Mouse (Mus musculus): Measurements from ENCODE around the gene Unc93b1. TPM values are rescaled to one million over a fixed set of nuclear protein-coding genes. Genes with fewer than 3 reads are reported as not detected.

Gene Unc93b1
- polyA plus RNA-seq (2015; fragmentation: Nextera tagmentation; extraction: Ambion mirVana): 20.6 and 25.5 TPM in 2 replicates

DNA sequence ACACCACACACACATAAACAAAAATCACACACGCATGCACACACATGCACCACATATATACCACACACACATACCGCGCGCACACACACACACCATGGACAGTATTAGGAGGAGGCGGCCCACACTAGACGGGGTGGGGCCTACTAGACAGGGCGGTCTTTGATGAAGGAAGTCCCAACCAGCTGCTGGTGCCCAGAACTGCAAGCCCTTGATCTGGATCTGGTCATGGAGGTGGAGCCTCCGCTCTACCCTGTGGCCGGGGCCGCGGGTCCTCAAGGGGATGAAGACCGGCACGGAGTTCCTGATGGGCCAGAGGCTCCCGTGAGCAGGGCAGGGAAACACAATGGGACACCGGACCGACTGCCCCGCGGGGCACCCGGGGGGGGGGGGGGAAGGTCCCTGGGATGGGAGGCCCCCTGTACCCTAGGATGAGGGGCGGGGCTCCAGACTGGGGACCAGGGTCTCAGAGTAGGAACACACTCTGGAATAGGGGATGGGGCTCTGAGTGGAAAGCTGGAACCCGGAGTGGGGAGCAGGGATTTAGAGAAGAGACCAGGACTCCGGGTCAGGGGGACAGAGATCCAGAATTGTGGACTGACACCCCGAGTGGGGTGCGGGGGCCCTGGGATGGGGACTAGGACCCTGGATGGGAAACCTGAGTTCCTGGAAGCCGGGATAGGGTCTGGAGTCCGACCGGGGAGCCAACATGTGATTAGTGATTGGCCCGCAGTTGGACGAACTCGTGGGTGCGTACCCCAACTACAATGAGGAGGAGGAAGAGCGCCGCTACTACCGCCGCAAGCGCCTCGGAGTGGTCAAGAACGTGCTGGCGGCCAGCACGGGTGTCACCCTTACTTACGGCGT is at the start of gene Unc93b1:
Gene Unc93b1 (plus strand): TSS at position 155 of the 864 bp plus-strand sequence.

DNA sequence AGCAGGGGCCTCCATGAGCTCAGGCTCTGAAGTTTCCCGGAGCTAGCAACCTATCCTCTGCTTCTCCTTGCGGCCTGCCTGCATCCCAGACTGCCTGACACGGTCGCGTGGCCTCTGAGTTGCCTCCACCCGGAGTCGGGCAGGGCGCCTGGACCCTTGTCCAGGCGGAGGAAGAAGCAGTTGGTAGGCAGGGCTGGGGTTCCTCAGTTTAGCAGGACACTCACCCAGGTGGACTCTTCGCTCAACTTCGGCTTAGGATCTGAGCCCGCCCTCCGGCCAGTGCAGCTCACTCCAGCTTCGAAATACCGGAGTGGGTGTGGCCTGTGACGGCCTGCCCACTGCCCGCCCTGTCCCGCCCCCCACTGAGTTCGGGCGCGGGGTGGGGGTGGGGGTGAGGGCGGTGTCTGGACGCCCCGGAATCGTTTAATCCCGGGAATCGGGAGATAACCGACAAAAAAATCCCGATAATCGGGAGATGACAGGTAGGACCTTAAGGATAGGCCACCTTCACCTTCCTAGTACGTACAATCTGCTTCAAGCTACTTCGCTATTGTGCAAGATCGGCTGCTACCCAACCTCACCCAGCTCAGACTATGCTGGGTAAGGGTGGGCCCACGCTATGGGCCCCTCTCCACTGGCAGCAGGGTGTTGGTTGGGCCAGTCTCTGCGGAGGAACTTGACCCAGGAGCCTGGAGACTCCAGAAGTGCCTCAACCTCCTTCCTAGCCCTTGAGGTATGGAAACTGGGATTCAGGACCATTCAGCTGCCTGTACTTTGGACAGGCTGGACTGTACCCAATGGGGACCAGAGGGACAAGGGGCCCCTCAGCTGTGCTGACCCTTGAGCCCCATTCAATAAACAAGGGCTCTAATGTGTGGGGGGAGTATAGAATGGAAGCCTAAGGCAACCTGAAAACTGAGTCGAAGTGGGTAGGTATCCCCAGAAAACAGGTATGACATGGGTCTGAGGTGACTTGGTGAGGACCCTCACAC is 27.9 kb upstream of the Unc93b1 start, which contains the start of gene Tcirg1:
Gene Tcirg1 (minus strand): TSS at position 339 of the 992 bp plus-strand sequence.

DNA sequence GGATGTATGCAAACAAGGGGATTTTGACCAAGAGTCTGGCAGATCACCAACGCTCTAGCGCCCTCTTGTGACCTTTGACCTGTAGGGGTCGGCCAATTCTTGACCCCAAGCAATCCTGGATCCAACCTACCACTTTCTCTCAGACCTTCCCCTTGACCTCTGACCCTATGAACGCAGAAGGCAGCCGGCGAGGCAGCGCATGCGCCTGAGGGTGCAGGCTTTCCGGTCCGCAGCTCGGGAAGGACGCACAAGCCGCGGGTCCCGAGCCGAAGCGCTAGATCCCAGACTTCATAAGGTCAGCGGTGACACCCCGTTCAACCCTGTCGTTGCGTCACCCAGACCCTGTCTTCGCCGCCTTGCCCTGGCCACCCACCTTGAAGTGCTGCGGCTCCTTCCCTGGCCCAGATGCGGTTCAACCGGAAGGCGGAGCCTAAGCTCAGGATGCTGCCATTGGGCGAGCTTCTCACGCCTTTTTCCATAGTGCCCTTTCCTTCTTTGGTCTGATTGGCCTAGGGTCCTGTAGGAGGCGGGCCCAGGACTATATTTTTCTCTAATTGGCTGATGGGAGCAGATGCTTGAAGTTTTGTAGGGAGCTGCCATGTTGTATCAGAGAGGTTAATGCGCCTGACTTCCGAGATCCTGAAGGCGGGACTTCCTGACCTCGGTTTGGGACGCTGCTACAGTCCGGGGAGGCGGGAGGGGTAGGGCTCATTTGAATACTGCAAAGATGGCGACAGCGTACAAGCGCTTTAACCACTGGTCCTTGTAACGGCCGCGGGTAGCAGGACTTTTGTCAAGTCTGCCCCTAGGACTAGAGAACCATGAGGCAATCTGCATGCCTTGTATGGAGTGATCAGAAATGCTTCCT is 22.4 kb upstream of the Unc93b1 start, which contains the start of gene Ndufs8:
Gene Ndufs8 (minus strand): TSS at position 438 of the 868 bp plus-strand sequence.

DNA sequence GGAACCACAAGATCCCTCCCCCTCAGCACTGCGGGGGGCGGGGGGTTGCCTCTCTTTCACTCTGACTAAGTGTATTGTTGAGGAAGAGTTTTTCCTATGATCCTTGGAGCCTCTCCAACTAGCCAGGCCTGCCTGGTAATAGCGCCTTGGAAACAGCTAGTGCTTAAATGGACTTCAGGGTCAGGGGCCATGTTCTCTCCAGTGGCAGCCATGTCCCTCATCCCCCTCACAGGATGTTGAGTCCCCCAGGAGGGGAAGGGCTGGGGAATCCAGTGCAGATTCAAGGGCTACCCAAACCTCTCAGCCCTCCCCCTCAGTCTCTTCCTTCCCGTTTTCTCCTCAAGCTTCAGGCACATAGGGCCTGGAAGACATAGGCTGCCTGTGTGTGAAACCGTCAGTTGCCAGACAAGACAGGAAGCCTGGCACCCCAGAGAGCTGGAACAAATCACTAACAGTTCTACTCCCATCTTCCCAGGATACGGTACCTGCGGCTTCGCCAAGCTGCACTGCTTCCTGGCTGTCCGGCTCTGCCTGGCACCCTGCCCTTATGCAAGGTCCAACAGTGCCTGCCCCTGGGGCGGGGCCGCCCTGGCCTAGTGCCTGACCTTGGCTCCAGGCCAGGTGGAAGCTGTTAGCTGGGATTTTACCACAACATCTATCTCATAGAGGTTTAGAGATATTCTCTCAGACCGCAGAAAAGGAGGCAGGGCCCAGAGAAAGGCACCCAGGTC is 5.6 kb upstream of the Unc93b1 start, which contains the start of gene Aldh3b1:
Gene Aldh3b1 (minus strand): TSS at position 598 of the 731 bp plus-strand sequence.

DNA sequence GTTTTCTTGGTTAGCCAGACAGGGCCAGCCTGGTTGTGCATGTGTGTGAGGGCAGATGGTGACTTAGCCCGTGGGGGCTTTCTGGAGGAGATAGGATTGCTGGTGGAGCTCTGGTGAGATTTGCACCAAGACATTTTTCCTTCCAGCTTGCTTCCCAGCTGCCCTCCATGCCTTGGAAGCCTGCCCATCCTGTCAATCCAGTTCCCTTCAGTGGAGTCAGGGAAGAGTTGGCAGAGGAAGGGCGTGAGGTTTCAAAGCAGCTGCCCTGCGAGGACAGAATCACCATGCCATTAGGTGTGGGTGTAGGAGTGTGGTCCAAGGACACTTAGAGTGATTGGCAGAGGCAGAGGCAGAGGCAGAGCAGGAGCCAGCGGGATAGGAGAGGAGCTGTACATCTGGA is 23.5 kb downstream of the Unc93b1 start, which contains the start of gene Aldh3b3:
Gene Aldh3b3 (plus strand): TSS at position 176 of the 400 bp plus-strand sequence.

DNA sequence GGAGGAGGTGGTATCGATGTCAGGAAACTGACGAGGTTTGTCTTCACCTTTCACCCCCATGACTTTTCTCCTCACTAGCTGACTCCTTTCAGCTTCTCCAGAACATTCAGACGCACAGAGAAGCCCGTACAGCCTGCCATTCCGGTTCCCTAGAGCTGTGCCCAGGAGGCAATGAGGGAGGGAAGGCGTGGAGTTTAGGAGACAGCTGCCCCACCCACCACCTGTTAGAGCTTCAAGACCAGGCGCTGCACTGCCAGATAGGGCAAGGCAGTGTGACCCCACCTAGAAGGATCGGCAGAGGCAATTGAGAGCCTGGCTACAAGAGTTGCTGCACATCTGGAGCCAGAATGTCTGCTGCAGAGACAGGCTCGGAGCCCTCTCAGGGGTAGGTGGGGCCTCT is 37.2 kb downstream of the Unc93b1 start, which contains the start of gene Aldh3b2:
Gene Aldh3b2 (plus strand): TSS at position 100 of the 400 bp plus-strand sequence.

DNA sequence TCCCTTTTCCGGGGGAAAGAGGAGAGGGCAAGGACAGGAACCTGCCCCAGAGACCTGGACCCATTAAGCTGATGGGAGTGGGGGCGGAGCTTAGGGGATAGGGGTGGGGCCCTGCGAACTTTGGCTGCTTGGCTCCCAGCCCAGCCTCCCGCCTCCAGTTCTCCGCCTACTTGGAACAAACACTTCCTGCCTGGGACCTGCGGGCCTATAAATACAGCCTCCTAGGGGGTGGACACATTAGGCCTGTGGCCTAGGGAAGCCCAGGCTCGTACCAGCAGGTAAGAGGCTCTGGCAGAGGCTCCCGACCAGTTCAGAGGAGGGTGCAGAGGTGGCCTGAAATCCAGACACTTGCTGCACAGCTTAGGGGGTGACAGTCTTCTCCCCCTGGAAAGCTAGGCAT is 51.3 kb downstream of the Unc93b1 start, which contains the start of gene Acy3:
Gene Acy3 (plus strand): TSS at position 237 of the 400 bp plus-strand sequence.

DNA sequence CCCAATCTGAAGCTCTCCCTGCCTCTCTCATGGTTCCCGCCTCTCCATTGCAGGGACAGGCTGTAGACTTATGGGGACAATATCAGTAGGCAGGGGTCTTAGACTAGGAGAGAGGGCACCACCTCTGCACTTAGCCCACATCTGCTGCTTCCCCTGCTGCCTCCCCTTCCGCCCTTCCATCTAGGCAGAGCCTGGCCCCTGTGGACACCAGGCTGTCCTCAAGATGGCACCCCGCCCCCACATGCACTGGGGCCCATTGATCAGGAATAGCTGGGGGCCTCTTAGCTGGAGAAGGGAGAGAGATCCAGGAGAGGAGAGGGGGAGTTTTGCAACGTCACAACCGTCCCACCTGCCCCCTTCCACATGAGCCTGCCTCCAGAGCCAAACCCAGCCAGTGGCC is 57.4 kb downstream of the Unc93b1 start, which contains the start of gene Tbx10:
Gene Tbx10 (plus strand): TSS at position 337 of the 400 bp plus-strand sequence.

Other genes with a start within 250 kb of the Unc93b1 start
- gene Lrp5, start 248.6 kb upstream of the Unc93b1 start, polyA plus RNA-seq (2015; fragmentation: Nextera tagmentation; extraction: Ambion mirVana): 2.0 and 2.2 TPM in 2 replicates
- 18.1 and 23.6 TPM in 2 replicates for gene 1810055G02Rik, start 226.9 kb upstream of the Unc93b1 start, polyA plus RNA-seq (2015; fragmentation: Nextera tagmentation; extraction: Ambion mirVana)
- 12.8 and 13.9 TPM in 2 replicates for gene Kmt5b, start 167.8 kb upstream of the Unc93b1 start, polyA plus RNA-seq (2015; fragmentation: Nextera tagmentation; extraction: Ambion mirVana)
- 7.9 and 9.6 TPM in 2 replicates for gene Chka, start 83.4 kb upstream of the Unc93b1 start, polyA plus RNA-seq (2015; fragmentation: Nextera tagmentation; extraction: Ambion mirVana)
- 16.4 and 18.2 TPM in 2 replicates for gene Tcirg1, start 28.1 kb upstream of the Unc93b1 start, polyA plus RNA-seq (2015; fragmentation: Nextera tagmentation; extraction: Ambion mirVana)
- 372 and 439 TPM in 2 replicates for gene Ndufs8, start 22.4 kb upstream of the Unc93b1 start, polyA plus RNA-seq (2015; fragmentation: Nextera tagmentation; extraction: Ambion mirVana)
- 7.5 and 8.1 TPM in 2 replicates for gene Aldh3b1, start 5.4 kb upstream of the Unc93b1 start, polyA plus RNA-seq (2015; fragmentation: Nextera tagmentation; extraction: Ambion mirVana)
- 0.35 TPM in 1 of 2 replicates, not detected in the other for gene Aldh3b3, start 23.5 kb downstream of the Unc93b1 start, polyA plus RNA-seq (2015; fragmentation: Nextera tagmentation; extraction: Ambion mirVana)
- 1.0 and 9.9 TPM in 2 replicates for gene Aldh3b2, start 37.1 kb downstream of the Unc93b1 start, polyA plus RNA-seq (2015; fragmentation: Nextera tagmentation; extraction: Ambion mirVana)
- 10.8 and 13.3 TPM in 2 replicates for gene Acy3, start 51.4 kb downstream of the Unc93b1 start, polyA plus RNA-seq (2015; fragmentation: Nextera tagmentation; extraction: Ambion mirVana)
- gene Tbx10, start 57.6 kb downstream of the Unc93b1 start, polyA plus RNA-seq (2015; fragmentation: Nextera tagmentation; extraction: Ambion mirVana): not detected in 2 replicates
- 39.5 and 49.5 TPM in 2 replicates for gene Nudt8, start 65.4 kb downstream of the Unc93b1 start, polyA plus RNA-seq (2015; fragmentation: Nextera tagmentation; extraction: Ambion mirVana)
- gene Gm49405, start 65.4 kb downstream of the Unc93b1 start, polyA plus RNA-seq (2015; fragmentation: Nextera tagmentation; extraction: Ambion mirVana): 0.94 and 1.1 TPM in 2 replicates
- 1.6 and 2.5 TPM in 2 replicates for gene Doc2g, start 68.1 kb downstream of the Unc93b1 start, polyA plus RNA-seq (2015; fragmentation: Nextera tagmentation; extraction: Ambion mirVana)
- gene Ndufv1, start 77.6 kb downstream of the Unc93b1 start, polyA plus RNA-seq (2015; fragmentation: Nextera tagmentation; extraction: Ambion mirVana): 413 and 450 TPM in 2 replicates
- 271 and 284 TPM in 2 replicates for gene Gstp1, start 102.8 kb downstream of the Unc93b1 start, polyA plus RNA-seq (2015; fragmentation: Nextera tagmentation; extraction: Ambion mirVana)
- gene Gstp2, start 110.8 kb downstream of the Unc93b1 start, polyA plus RNA-seq (2015; fragmentation: Nextera tagmentation; extraction: Ambion mirVana): 11.0 and 11.1 TPM in 2 replicates
- 0.21 TPM in 1 of 2 replicates, not detected in the other for gene Gstp3, start 124.4 kb downstream of the Unc93b1 start, polyA plus RNA-seq (2015; fragmentation: Nextera tagmentation; extraction: Ambion mirVana)
- gene Cabp2, start 146.4 kb downstream of the Unc93b1 start, polyA plus RNA-seq (2015; fragmentation: Nextera tagmentation; extraction: Ambion mirVana): 1.3 and 1.5 TPM in 2 replicates
- gene Cdk2ap2, start 162.0 kb downstream of the Unc93b1 start, polyA plus RNA-seq (2015; fragmentation: Nextera tagmentation; extraction: Ambion mirVana): 38.7 and 45.9 TPM in 2 replicates
- gene Pitpnm1, start 164.8 kb downstream of the Unc93b1 start, polyA plus RNA-seq (2015; fragmentation: Nextera tagmentation; extraction: Ambion mirVana): 3.8 and 5.2 TPM in 2 replicates
- gene Aip, start 190.7 kb downstream of the Unc93b1 start, polyA plus RNA-seq (2015; fragmentation: Nextera tagmentation; extraction: Ambion mirVana): 56.7 and 57.8 TPM in 2 replicates
- gene Gpr152, start 204.6 kb downstream of the Unc93b1 start, polyA plus RNA-seq (2015; fragmentation: Nextera tagmentation; extraction: Ambion mirVana): not detected in 2 replicates
- gene Cabp4, start 208.8 kb downstream of the Unc93b1 start, polyA plus RNA-seq (2015; fragmentation: Nextera tagmentation; extraction: Ambion mirVana): 0.14 and 1.5 TPM in 2 replicates
- gene Coro1b, start 213.4 kb downstream of the Unc93b1 start, polyA plus RNA-seq (2015; fragmentation: Nextera tagmentation; extraction: Ambion mirVana): 67.6 and 99.9 TPM in 2 replicates
- gene Ptprcap, start 218.4 kb downstream of the Unc93b1 start, polyA plus RNA-seq (2015; fragmentation: Nextera tagmentation; extraction: Ambion mirVana): 2.1 and 2.3 TPM in 2 replicates
- 42.6 and 42.9 TPM in 2 replicates for gene Rps6kb2, start 228.2 kb downstream of the Unc93b1 start, polyA plus RNA-seq (2015; fragmentation: Nextera tagmentation; extraction: Ambion mirVana)
- 16.9 and 20.7 TPM in 2 replicates for gene Carns1, start 240.3 kb downstream of the Unc93b1 start, polyA plus RNA-seq (2015; fragmentation: Nextera tagmentation; extraction: Ambion mirVana)

Measured in skeletal muscle tissue, postnatal 0 days (tissue).